Mouse (Mus musculus) B cell, adult 2 months (primary cell): ENCODE measurements around the gene Lipc.

Experiments used
- DNase-seq, 2 experiments: peaks; one replicate each; pipeline ENCODE4 v3.0.0; 2022

Lipc gene

GRCm38 (mm10) chr9:70911163-70911562, 40.9 kb downstream of the Lipc start:
- no peak for DNase-seq

GRCm38 (mm10) chr9:70910351-70910750, 41.7 kb downstream of the Lipc start:
- DNase-seq, result no peak

DNA sequence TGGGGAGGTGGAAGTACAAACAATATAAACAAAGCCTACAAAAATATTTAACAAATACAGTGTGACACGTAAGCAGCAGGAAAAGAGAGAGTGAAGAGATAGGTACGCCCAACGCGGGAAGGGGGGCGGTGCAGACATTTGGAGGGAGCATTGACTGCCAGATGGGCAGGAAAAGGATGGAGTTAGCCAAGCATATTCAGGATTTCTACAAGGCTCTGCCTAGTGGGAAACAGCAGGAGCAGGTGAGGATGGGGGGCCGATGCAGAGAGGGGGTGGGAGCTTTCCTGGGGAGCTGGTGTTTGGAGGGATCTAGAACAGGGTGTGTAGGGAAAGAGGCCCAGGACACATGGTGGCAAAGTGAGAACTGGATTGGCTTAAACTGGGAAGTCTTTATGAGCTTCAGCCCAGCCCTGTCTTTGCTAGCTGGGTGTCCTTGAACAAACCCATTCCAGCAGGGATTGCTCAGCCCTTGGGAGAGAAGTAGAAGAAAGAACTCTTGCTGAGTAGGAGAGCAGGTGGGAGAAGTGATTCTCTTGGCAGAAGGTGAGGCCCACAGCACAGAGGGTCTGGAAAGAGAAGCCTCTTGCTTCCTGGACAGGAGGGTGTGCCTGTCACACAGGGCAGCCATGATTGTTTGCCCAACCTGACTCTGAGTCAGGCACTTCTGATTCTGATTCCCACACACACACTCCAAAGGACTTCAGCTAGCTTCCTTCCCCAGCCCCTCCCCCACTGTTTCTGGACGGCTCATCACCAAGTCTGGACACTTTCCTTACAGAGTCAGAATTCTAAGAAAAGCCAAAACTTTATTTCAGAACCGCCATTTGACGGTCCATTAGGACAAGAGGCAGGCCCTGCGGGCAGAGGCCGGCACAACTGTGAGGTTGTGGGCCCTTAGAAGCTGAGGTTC, 49.0 kb downstream of the Lipc start:
- no peak for DNase-seq

GRCm38 (mm10) chr9:70894201-70894600, 57.8 kb downstream of the Lipc start:
- DNase-seq, result peak; percentile 52 to 61

DNA sequence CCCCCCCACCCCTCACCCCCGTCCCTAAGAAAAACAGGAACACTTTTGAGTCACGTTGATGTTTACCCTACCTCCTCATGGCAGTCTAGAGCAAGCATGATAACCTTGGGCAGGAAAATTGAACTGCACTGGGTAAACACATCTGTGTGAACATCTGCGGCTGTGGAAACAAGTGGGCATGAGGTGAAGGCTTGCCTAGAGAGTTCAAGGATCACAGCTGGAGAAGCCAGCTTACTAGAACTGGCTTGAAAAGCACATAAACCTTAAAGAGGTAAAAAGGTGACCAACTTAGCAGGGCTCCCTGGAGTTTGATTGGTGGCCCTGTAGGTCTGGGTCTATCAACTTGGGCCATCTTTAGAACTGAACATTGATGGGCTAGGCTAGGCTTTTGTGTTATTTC, 58.5 kb downstream of the Lipc start:
- DNase-seq, result no peak

GRCm38 (mm10) chr9:70892627-70893026, 59.4 kb downstream of the Lipc start:
- DNase-seq, result no peak

DNA sequence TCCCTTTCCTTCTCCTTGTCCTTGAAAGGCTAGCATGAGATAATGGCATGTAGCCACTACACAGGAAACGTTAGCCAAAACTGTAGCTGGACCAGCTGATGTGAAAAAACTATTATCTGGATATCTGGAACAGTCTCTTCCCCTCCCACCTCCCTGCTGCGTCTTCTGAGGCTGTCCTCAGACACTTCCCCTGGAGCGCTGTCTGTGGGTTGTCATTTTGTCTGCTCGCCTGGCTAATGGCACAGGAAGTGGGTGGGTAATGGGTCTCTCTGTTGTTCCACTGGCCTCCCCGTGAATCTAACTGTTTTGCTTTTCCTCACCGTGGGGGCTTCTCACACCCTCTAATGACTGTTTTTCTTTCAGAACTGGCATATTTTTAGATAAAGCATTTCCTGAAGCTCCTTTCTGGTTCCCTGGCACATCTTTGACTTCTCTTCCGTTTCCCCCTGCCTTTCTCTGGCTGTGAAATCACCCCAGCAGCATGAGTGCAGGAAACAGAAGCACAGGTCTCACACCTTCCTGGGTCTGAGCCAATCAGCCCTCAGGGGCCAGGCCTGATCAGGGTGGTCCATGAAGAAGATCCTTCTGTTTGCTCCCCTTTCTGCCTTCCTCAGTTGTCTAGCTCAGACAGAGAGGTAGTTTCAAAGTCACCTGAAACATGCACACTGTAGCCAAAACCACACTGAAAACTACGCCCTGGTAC, 60.4 kb downstream of the Lipc start:
- peak; percentile 52 to 54 for DNase-seq

- DNase-seq, result no peak
Measured at GRCm38 (mm10) chr9:70890736-70891135, 61.3 kb downstream of the Lipc start.

DNA sequence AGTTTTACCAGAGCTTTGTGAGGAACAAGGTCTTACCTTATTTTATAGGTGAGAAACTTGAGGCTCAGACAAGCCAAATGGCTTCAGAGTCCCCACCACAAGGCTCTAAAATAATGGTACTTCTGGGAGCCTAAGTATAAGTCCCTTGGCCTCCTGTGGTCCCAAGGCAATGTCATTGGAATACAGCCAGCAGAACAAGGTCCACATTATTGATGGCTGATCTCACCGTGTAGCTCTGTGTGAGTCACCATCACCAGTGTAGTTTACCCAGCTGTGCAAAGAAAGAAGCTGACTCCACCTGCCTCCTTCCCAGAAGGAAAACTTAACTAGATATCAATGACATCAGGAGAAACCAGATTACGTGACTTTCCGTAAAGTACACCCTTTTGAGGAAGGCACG, 63.1 kb downstream of the Lipc start:
- DNase-seq, result no peak

DNA sequence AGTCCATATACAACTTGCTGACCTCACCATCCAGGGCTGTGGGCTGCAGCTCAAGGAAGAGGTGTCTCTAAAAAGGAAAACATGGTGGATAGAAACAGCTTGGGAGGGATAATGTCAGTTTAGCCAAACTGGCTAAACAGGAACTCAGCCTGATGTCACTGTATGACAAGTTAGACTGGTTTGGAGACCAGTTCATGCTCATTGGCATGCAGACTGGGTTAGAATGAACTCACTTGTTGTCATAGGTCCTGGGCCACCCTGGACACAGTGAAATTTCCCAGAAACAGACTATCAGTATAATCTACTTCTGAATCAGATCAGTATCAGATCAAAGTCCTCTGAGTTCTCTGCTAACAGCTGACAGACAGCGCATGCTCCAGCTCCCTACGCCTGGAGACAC, 63.5 kb downstream of the Lipc start:
- no peak for DNase-seq

GRCm38 (mm10) chr9:70881982-70882381, 70.0 kb downstream of the Lipc start:
- no peak for DNase-seq

DNA sequence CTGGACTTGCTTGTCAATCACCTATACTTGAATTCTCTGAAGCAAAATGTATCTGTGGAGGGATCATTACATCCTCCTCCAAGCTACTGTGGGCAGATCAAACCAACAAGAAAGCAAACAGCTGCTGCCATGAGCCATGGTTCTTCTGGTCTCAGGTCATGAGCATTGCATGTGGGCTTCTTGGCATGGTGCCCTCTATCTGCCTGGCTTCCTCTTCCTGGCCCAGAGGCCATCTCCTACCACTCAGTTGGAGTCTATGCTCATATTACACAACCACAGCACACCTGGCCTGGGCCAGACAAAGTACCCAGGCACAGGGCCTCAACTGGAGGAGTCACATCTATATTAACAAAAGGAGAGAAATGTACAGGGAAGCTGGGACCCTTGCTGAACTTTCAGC, 73.2 kb downstream of the Lipc start:
- peak in 1 of 2 experiments; percentile 23 for DNase-seq

DNA sequence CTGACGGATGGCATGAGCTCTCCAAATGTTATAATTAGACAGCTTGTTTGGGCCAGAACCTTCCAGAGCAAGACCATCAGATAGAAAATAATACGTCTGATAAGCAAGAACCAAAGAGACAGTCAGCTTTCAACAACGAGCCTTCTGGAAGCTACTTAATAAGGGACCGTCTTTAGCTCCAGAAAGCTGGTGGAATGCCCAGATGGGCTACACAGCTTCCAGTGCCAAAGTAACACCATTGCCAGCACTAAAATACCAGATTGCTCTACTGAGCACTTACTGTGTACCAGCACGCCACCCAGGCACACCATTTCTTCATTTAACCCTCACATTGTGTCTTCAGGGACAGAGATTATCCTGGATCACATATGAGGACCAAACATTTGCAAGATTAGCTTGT, 73.9 kb downstream of the Lipc start:
- no peak for DNase-seq

DNA sequence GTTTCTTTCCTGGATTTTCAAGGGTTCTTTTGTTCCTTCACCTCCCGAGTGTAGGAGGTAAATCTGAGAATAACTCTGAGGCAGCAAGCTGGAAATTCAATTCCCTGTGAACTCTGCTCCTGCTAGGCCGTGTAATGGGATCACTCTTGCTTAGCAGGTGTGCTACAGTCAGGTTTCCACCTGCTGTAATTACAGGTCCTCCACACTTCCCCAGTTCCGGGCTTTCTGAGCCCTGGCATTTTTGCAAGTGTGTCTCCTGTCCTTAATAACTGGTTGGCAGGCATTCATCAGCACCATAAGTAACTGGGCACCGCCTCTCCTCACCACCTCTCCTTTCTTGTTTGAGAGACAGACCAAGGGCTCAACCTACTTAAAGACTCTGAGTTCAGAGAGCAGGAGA, 76.5 kb downstream of the Lipc start:
- no peak for DNase-seq

- DNase-seq, result no peak
Measured at GRCm38 (mm10) chr9:70875059-70875458, 77.0 kb downstream of the Lipc start.

DNA sequence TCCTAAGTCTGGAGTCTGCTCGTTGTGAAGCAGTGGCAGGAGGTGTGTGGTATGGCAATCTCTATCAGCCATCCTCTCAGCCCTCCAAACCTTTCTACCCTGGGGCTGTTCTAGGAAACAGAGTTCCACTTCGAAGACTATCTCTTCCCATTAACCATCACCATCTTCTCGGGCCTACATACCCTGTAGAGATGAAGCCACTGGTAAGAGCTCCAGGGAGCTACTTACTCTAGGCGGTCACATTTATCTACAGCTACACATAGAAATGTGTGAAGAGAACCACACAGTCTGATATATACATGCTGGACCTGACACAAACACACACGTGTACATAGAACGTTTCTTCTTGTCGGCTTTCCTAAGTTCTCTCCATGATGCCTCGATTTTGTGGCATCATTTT, 79.4 kb downstream of the Lipc start:
- DNase-seq, result no peak

GRCm38 (mm10) chr9:70870326-70870725, 81.7 kb downstream of the Lipc start:
- DNase-seq, result no peak

DNA sequence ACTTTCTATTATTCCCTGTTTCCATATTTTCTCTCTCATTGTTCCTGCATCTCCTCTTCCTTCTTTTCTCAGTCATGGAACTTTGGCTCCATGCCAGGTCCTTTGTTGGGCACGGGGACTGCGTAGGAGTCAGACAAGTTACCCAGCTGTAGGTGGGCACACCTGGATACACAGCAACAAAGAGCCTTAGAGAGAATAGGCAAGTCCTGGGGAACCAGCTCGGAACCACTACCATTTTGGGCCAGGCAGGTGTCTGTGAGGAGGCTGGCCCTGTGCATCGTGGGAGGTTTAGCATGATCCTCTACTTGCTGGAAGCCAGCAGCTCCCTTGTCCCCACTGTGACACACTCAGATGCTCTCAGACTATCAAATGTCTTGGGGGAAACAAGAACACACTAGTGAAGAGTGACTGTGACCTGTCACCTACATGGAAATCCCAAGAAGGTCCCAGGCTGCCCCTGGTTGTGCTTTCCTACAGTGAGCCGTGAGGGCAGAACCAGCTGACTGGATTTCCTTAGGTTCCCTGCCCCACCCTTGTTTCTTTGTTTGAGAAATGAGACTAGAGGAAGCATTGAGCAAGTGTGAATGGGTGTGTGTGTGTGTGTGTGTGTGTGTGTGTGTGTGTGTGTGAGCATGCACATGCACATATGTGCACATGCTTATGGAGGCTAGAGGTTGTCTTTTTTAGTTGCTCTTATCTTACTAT, 82.7 kb downstream of the Lipc start:
- DNase-seq, result no peak

GRCm38 (mm10) chr9:70867381-70867780, 84.6 kb downstream of the Lipc start:
- DNase-seq, result no peak

DNA sequence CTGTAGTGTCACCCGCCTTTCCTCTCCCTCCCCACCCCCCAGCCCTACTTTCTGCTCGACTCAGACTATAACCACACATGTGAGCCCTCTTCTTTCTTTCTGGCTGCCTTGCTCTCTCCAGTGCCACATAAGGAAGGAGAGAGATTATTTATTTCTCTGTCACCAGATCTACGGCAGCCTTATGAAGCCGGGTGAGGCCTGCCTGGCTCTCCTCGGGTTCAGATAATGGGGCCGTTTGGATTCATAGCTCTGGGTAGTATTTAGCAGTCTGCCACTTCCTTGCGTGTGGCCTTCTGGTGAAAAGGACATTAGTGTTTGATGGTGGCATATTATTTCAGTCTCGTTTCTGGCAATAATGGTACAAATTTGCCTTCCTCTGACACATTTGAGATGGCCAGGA, 88.0 kb downstream of the Lipc start:
- no peak for DNase-seq

DNA sequence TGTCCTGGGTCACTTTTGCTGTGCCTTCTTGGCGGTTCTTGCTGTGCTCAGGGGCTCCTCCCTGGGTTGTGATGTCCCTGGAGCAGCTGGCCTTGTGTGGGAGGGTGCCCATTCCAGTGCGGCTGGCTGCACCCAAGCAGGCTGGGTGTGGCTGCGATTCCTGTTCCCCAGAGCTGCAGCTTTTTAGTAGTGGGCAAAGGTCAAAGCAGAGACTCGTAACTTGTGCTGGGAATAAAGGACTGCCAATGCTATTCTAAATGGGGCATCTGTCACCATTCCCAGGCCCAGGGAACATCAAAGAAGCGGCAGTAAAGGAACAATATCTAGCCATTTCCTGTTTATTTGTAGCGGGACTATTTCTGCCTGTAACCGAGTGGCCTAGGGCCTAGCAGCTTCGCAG, 88.7 kb downstream of the Lipc start:
- DNase-seq, result no peak

DNA sequence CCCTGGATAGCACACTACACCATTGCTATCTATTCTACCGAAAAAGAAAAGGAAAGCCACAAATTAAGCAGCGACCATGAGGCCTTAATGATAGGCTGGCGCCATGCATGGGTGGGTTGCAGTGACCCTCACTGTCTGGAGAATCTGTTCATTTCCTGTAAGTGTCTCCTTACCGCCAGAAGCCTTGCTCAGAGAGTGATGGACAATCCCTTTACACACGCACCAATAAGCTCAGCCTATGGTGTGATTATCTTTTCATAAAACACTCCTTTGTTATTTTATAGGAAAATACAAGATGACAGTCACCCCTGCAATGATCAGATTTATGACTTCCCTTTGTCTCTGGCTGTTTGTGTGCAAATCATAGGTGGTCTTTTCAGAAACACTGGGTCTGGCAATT, 92.8 kb downstream of the Lipc start:
- no peak for DNase-seq

- no peak for DNase-seq
Measured at GRCm38 (mm10) chr9:70855868-70856267, 96.2 kb downstream of the Lipc start.

- DNase-seq, result no peak
Measured at GRCm38 (mm10) chr9:70854950-70855349, 97.1 kb downstream of the Lipc start.
